Mouse (Mus musculus) liver, postnatal 0 days (tissue): ENCODE measurements around the gene Olfr750. TPM values are rescaled to one million over a fixed set of nuclear protein-coding genes. Genes with fewer than 3 reads are reported as not detected.

ENCODE experiments used
- ATAC-seq: fragments of 200-750 bp; cut with Nextera tagmentation; 2 replicates; pipeline ENCODE4 v1.8.0; 2017; ENCODE audit warnings: mild to moderate bottlenecking, moderate library complexity
- DNase-seq: peaks from one replicate; pipeline ENCODE4 v3.0.0-alpha.2; 2016
- H3K27ac ChIP-seq: fragments of 300-500 bp; sonication (generic); 2 replicates; pipeline ENCODE4 v1.5.1; 2014; ENCODE audit warnings: antibody characterized with exemption, moderate library complexity, mild to moderate bottlenecking, low read depth
- H3K27me3 ChIP-seq: fragments of 300-500 bp; sonication (generic); 2 replicates; pipeline ENCODE4 v1.6.1; 2014; ENCODE audit warnings: low read length, control low read depth, mixed read lengths; ENCODE audit not compliant: insufficient read depth
- H3K36me3 ChIP-seq: fragments of 300-500 bp; sonication (generic); replicated peaks from 2 replicates; pipeline ENCODE4 v1.6.1; 2014; ENCODE audit warnings: mild to moderate bottlenecking, control low read depth, low read length, moderate library complexity, mixed read lengths; ENCODE audit not compliant: insufficient read depth
- H3K4me1 ChIP-seq: fragments of 300-500 bp; sonication (generic); 2 replicates; pipeline ENCODE4 v1.6.1; 2014; ENCODE audit warnings: antibody characterized with exemption, mild to moderate bottlenecking, control low read depth; ENCODE audit not compliant: insufficient read depth
- H3K4me2 ChIP-seq: fragments of 300-500 bp; sonication (generic); 2 replicates; pipeline ENCODE4 v1.6.1; 2014; ENCODE audit warnings: low read depth, mild to moderate bottlenecking, low read length, moderate library complexity, mixed read lengths
- H3K4me3 ChIP-seq: fragments of 300-500 bp; sonication (generic); 2 replicates; pipeline ENCODE4 v1.5.1; 2014; ENCODE audit warnings: low read depth, low read length
- H3K9ac ChIP-seq: fragments of 300-500 bp; sonication (generic); replicated peaks from 2 replicates; pipeline ENCODE4 v1.6.1; 2014; ENCODE audit warnings: mild to moderate bottlenecking, moderate library complexity
- H3K9me3 ChIP-seq: fragments of 300-500 bp; sonication (generic); 2 replicates; pipeline ENCODE4 v1.6.1; 2016; ENCODE audit warnings: mild to moderate bottlenecking, control low read depth, low read length, mixed read lengths
- CTCF ChIP-seq: sonication (generic); IDR thresholded peaks from 2 replicates; pipeline ENCODE4 v1.5.1; 2016; ENCODE audit warnings: antibody characterized with exemption, low read depth
- EP300 ChIP-seq: IDR thresholded peaks from 2 replicates; pipeline ENCODE4 v1.6.1; 2016; ENCODE audit warnings: antibody characterized with exemption, low read depth, mild to moderate bottlenecking
- WGBS: fragments of 180-500 bp; shearing (Covaris S2); extraction: QIAGEN DNeasy Blood & Tissue Kit; methylation state at CpG from one replicate; pipeline ENCODE4 v1.1.7; 2014; ENCODE audit not compliant: insufficient replicate concordance; 5-methylcytosine and 5-hydroxymethylcytosine counted together
- polyA plus RNA-seq: library from polyadenylated mRNA; unstranded; fragments of >200 nt; fragmentation: Nextera tagmentation; extraction: Ambion mirVana; gene quantifications from 2 replicates; pipeline ENCODE4 v1.2.1, GENCODE M21; 2015

Olfr750 gene
- polyA plus RNA-seq: not detected in 2 replicates

GRCm38 (mm10) chr14:51074335-51074734 is at the start of gene Olfr750:
Gene Olfr750, minus strand, starts transcription at chr14:51074435.
- WGBS: 82% methylated on average over 3 of the region's 3 CpGs
- Histone ChIP-seq H3K4me3 (no peak within 1 kb of the TSS), H3K27me3 (no peaks in the 10 kb centered on the region), H3K4me1 (no peaks in the 10 kb centered on the region), H3K4me2 (no peak within 1 kb of the TSS), H3K27ac (no peak within 1 kb of the TSS), H3K9me3 (no peaks in the 10 kb centered on the region), H3K9ac (no peak within 1 kb of the TSS), H3K36me3 (no peaks in the 10 kb centered on the region)
- TF ChIP-seq CTCF (no peak), EP300 (no peak)
- no peak for ATAC-seq
- no peak for DNase-seq

GRCm38 (mm10) chr14:51113916-51114560 is 39.8 kb upstream of the Olfr750 start, which contains the start of gene Eddm3b:
Gene Eddm3b, plus strand, starts transcription at chr14:51114426.
- no peak for TF ChIP-seq EP300
- TF ChIP-seq CTCF: no peak
- 63% methylated on average over 12 of the region's 12 CpGs for WGBS
- H3K9me3 ChIP-seq: peaks cover under 1% of the 10 kb centered on the region; the same call in 1 of the 2 replicates
- H3K4me2 ChIP-seq: no peak within 1 kb of the TSS
- H3K4me1 ChIP-seq: no peaks in the 10 kb centered on the region
- no peak within 1 kb of the TSS for H3K4me3 ChIP-seq
- no peaks in the 10 kb centered on the region for H3K27me3 ChIP-seq
- no peak within 1 kb of the TSS for H3K27ac ChIP-seq
- DNase-seq: no peak
- no peaks in the 10 kb centered on the region for H3K36me3 ChIP-seq
- no peak within 1 kb of the TSS for H3K9ac ChIP-seq
- no peak for ATAC-seq

- H3K36me3 ChIP-seq: no peaks in the 10 kb centered on the region
- no peaks in the 10 kb centered on the region for H3K9me3 ChIP-seq
- TF ChIP-seq EP300 (no peak), CTCF (no peak)
- no peak overlapping the region for H3K9ac ChIP-seq
- no peaks in the 10 kb centered on the region for H3K4me1 ChIP-seq
- no peak overlapping the region for H3K4me3 ChIP-seq
- H3K27ac ChIP-seq: no peak overlapping the region
- no peak overlapping the region for H3K4me2 ChIP-seq
- ATAC-seq (no peak), DNase-seq (no peak)
- WGBS: 56% methylated on average over 9 of the region's 9 CpGs
- H3K27me3 ChIP-seq: no peaks in the 10 kb centered on the region
Observed at GRCm38 (mm10) chr14:51113476-51113875, 39.2 kb upstream of the Olfr750 start.

GRCm38 (mm10) chr14:51111966-51112365 is 37.7 kb upstream of the Olfr750 start:
- TF ChIP-seq EP300 (no peak), CTCF (no peak)
- 50% methylated on average over 3 of the region's 3 CpGs for WGBS
- ATAC-seq (no peak), DNase-seq (no peak)
- H3K4me1 ChIP-seq: no peaks in the 10 kb centered on the region
- H3K9ac ChIP-seq: no peak overlapping the region
- no peak overlapping the region for H3K4me2 ChIP-seq
- no peaks in the 10 kb centered on the region for H3K9me3 ChIP-seq
- no peaks in the 10 kb centered on the region for H3K27me3 ChIP-seq
- no peaks in the 10 kb centered on the region for H3K36me3 ChIP-seq
- no peak overlapping the region for H3K4me3 ChIP-seq
- H3K27ac ChIP-seq: no peak overlapping the region

- no peak for TF ChIP-seq CTCF
- TF ChIP-seq EP300: no peak
- Histone ChIP-seq H3K4me2 (no peak overlapping the region), H3K4me3 (no peak overlapping the region), H3K9ac (no peak overlapping the region), H3K4me1 (peaks cover 3% of the 10 kb centered on the region; the same call in 1 of the 2 replicates), H3K27ac (no peak overlapping the region), H3K9me3 (no peaks in the 10 kb centered on the region), H3K36me3 (0 out of 2 replicates have a peak, but pooled peaks cover 3% of the 10 kb centered on the region), H3K27me3 (no peaks in the 10 kb centered on the region)
- peak; percentile 45; the same call in 1 of the 2 replicates for ATAC-seq
- DNase-seq: no peak
Observed at GRCm38 (mm10) chr14:51106449-51106967, 32.3 kb upstream of the Olfr750 start.

GRCm38 (mm10) chr14:51104366-51104765 is 30.1 kb upstream of the Olfr750 start:
- H3K4me2 ChIP-seq: no peak overlapping the region
- no peaks in the 10 kb centered on the region for H3K27me3 ChIP-seq
- DNase-seq (no peak), ATAC-seq (no peak)
- 0 out of 2 replicates have a peak overlapping the region, but pooled peaks have one; percentile 6 for H3K27ac ChIP-seq
- TF ChIP-seq CTCF: no peak
- no peak for TF ChIP-seq EP300
- H3K9me3 ChIP-seq: no peaks in the 10 kb centered on the region
- no peak overlapping the region for H3K9ac ChIP-seq
- WGBS: 67% methylated on average over 2 of the region's 2 CpGs
- peaks cover 3% of the 10 kb centered on the region; the same call in 1 of the 2 replicates for H3K4me1 ChIP-seq
- H3K4me3 ChIP-seq: no peak overlapping the region
- 0 out of 2 replicates have a peak, but pooled peaks cover 3% of the 10 kb centered on the region for H3K36me3 ChIP-seq
